Mouse (Mus musculus) liver, embryonic 13.5 days (tissue): ENCODE data around the gene Trim9. TPM values are rescaled to one million over a fixed set of nuclear protein-coding genes. Genes with fewer than 3 reads are reported as not detected.

Experiments used
- ATAC-seq: fragments of 200-750 bp; cut with Nextera tagmentation; 2 replicates; pipeline ENCODE4 v1.8.0; 2017; ENCODE audit warnings: low read depth, mild to moderate bottlenecking, moderate number of reproducible peaks, moderate library complexity
- DNase-seq: peaks from one replicate; pipeline ENCODE4 v3.0.0; 2022
- H3K27ac ChIP-seq: fragments of 300-500 bp; sonication (generic); 2 replicates; pipeline ENCODE4 v1.5.1; 2015; ENCODE audit warnings: moderate library complexity, mild to moderate bottlenecking, inconsistent platforms
- H3K27me3 ChIP-seq: fragments of 300-500 bp; sonication (generic); 2 replicates; pipeline ENCODE4 v1.6.1; 2015; ENCODE audit warnings: mild to moderate bottlenecking, inconsistent platforms
- H3K36me3 ChIP-seq: fragments of 300-500 bp; sonication (generic); 2 replicates; pipeline ENCODE4 v1.6.1; 2015; ENCODE audit warnings: mild to moderate bottlenecking, inconsistent platforms
- H3K4me1 ChIP-seq: fragments of 300-500 bp; sonication (generic); replicated peaks from 2 replicates; pipeline ENCODE4 v1.6.1; 2015; ENCODE audit warnings: inconsistent platforms
- H3K4me2 ChIP-seq: fragments of 300-500 bp; sonication (generic); 2 replicates; pipeline ENCODE4 v1.6.1; 2015; ENCODE audit warnings: inconsistent platforms, mild to moderate bottlenecking, moderate library complexity
- H3K4me3 ChIP-seq: fragments of 300-500 bp; sonication (generic); replicated peaks from 2 replicates; pipeline ENCODE4 v1.5.1; 2015; ENCODE audit warnings: mild to moderate bottlenecking, inconsistent platforms
- H3K9ac ChIP-seq: fragments of 300-500 bp; sonication (generic); 2 replicates; pipeline ENCODE4 v1.6.1; 2015; ENCODE audit warnings: mild to moderate bottlenecking, inconsistent platforms
- H3K9me3 ChIP-seq: fragments of 300-500 bp; sonication (generic); replicated peaks from 2 replicates; pipeline ENCODE4 v1.6.1; 2016; ENCODE audit warnings: inconsistent platforms
- WGBS: fragments of 180-500 bp; shearing (Covaris S2); methylation state at CpG from one replicate; pipeline ENCODE4 v1.1.7; 2015; ENCODE audit not compliant: insufficient replicate concordance; 5-methylcytosine and 5-hydroxymethylcytosine counted together
- polyA plus RNA-seq: library from polyadenylated mRNA; unstranded; fragments of >200 nt; fragmentation: Nextera tagmentation; extraction: Ambion mirVana; gene quantifications from 2 replicates; pipeline ENCODE4 v1.2.1, GENCODE M21; 2015

The Trim9 gene
- polyA plus RNA-seq, 1 experiment from 2014 or later = 0.06 TPM

DNA sequence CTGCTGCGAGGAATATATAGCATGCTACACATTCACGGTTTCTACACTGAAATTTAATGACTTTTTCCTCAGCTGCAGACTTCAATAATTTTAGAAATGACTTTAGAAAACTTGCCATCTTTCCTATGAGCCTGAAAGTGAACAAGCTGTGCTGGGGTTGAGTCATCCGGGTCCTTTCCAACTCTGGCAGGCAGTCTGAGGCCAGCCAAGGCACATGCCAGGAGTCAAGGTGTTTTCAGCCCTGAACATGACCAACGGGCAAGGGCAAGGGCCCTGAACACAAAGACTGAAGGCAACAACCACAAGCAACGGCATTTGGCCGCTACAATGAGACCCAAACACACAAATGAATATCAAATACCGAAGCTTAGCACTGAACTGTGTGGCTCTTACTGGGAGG is 21.6 kb downstream of the Trim9 start:
- Histone ChIP-seq H3K9me3 (no peaks in the 10 kb centered on the region), H3K36me3 (no peaks in the 10 kb centered on the region), H3K27ac (no peak overlapping the region), H3K27me3 (no peaks in the 10 kb centered on the region), H3K4me2 (no peak overlapping the region), H3K9ac (no peak overlapping the region), H3K4me1 (no peaks in the 10 kb centered on the region), H3K4me3 (no peak overlapping the region)
- ATAC-seq (no peak), DNase-seq (no peak)
- WGBS = 68% methylated on average over 7 of the region's 7 CpGs

DNA sequence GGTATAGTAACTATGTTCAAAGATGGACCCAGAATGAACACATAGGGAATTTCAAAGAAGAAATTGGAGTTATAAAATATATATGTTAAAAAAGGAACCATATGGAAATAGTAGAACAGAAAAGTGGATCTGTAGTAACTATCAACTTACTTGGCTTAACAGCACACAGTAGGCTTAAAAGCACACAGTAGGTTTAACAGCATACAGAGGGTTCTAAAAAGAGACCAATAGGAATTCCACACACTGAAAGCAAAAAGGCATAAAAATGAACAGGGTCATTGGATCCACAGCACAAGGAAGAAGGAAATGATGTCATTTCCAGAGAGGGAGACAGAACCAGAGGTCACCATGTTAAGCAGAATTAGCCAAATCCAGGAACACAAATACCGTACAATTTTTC is 24.6 kb downstream of the Trim9 start:
- no peaks in the 10 kb centered on the region for H3K9me3 ChIP-seq
- no peaks in the 10 kb centered on the region for H3K4me1 ChIP-seq
- H3K9ac ChIP-seq = no peak overlapping the region
- H3K27me3 ChIP-seq = no peaks in the 10 kb centered on the region
- ATAC-seq (no peak), DNase-seq (no peak)
- no peak overlapping the region for H3K4me2 ChIP-seq
- no peak overlapping the region for H3K4me3 ChIP-seq
- WGBS = 50% methylated on average over 1 of the region's 1 CpGs
- no peak overlapping the region for H3K27ac ChIP-seq
- no peaks in the 10 kb centered on the region for H3K36me3 ChIP-seq

DNA sequence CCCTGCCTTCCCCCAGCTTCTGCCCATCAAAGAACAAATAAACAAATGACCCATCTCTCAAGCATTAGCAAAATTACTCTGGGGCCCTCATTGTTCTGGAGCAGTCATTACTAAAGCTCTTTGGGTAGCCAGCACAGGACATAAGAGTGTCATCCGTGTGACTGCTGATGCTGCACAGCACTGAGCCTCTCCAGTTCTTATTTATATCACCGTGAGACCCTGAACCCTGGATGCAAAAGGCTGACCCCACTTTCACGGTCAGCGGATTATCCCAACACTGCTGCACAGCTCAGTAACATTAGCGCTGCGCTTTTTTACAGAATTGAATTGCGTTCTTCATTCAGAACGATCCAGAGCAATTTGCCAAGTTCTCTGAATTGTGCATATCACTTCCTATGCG is 31.3 kb downstream of the Trim9 start:
- 80% methylated on average over 9 of the region's 9 CpGs for WGBS
- no peaks in the 10 kb centered on the region for H3K4me1 ChIP-seq
- H3K9ac ChIP-seq = no peak overlapping the region
- H3K4me3 ChIP-seq = no peak overlapping the region
- no peaks in the 10 kb centered on the region for H3K36me3 ChIP-seq
- H3K27ac ChIP-seq = no peak overlapping the region
- ATAC-seq (no peak), DNase-seq (no peak)
- H3K27me3 ChIP-seq = no peaks in the 10 kb centered on the region
- H3K4me2 ChIP-seq = no peak overlapping the region
- H3K9me3 ChIP-seq = no peaks in the 10 kb centered on the region

DNA sequence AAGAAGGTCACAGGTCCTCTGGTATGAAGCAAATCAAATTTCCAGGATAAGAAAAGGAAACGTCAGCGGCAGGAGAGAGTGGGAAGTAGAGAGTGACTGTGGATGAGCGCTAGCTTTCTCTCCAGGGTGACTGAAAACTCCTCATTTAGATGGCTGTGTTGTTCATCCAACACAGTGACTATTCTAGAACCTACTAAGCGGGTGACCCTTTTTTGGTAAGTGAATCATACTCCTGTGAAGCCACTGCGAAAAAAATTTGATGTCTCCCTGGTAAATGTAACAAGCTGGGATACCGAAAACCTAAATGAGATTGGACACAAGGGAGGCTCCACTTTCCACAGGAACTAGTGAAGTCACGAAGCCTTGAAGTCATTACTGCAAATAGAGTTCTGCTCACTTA is 39.5 kb downstream of the Trim9 start:
- Histone ChIP-seq H3K9ac (no peak overlapping the region), H3K4me3 (no peak overlapping the region), H3K9me3 (no peaks in the 10 kb centered on the region), H3K36me3 (no peaks in the 10 kb centered on the region), H3K27me3 (no peaks in the 10 kb centered on the region), H3K4me2 (no peak overlapping the region), H3K4me1 (peaks cover 14% of the 10 kb centered on the region), H3K27ac (no peak overlapping the region)
- 68% methylated on average over 7 of the region's 7 CpGs for WGBS
- ATAC-seq (no peak), DNase-seq (no peak)

DNA sequence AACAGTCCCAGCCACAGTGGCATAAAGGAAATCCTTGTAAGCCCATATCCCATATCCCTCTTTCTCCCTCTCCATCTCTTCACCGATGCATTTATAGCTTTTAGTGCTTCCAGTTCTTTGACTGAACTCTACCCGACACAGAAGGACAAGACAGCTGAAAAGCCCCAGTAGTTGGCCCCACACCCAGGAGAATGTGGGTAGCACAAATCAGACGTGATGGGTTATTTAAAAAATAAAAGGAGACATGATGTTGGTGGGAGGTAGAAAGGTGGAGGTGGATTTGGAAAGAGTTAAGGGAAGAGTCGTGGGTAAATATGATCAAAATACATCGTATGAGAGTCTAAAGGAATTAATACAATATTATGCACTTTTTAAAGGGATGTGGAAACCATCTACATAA is 40.4 kb downstream of the Trim9 start:
- ATAC-seq = no peak
- no peak for DNase-seq
- no peak overlapping the region for H3K27ac ChIP-seq
- no peak overlapping the region for H3K4me3 ChIP-seq
- H3K27me3 ChIP-seq = no peaks in the 10 kb centered on the region
- peaks cover 16% of the 10 kb centered on the region for H3K4me1 ChIP-seq
- H3K4me2 ChIP-seq = no peak overlapping the region
- no peak overlapping the region for H3K9ac ChIP-seq
- H3K36me3 ChIP-seq = no peaks in the 10 kb centered on the region
- WGBS = 65% methylated on average over 5 of the region's 5 CpGs
- no peaks in the 10 kb centered on the region for H3K9me3 ChIP-seq

DNA sequence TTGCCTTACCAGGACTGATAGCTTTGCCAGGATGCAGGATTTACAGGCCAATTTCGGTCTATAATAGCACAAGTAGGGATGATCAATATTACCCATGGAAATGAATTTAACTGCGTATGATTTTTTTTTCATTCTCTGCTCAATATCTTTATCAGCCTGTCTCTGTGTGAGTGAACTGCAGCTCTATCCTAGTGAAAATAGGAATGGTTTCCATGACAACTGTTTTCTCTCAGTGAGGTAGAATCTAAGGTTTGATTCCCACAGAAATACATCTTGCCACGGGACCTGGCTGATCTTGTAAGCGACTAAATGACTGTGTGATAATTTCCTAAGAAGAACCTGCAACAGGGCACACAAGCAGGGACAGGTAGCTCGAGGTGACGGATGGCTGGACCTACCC is 43.4 kb downstream of the Trim9 start:
- Histone ChIP-seq H3K4me1 (peaks cover 16% of the 10 kb centered on the region), H3K36me3 (no peaks in the 10 kb centered on the region), H3K9ac (no peak overlapping the region), H3K27me3 (no peaks in the 10 kb centered on the region), H3K4me2 (no peak overlapping the region), H3K4me3 (no peak overlapping the region), H3K9me3 (no peaks in the 10 kb centered on the region), H3K27ac (no peak overlapping the region)
- DNase-seq = no peak
- WGBS = 68% methylated on average over 6 of the region's 6 CpGs
- ATAC-seq = no peak

DNA sequence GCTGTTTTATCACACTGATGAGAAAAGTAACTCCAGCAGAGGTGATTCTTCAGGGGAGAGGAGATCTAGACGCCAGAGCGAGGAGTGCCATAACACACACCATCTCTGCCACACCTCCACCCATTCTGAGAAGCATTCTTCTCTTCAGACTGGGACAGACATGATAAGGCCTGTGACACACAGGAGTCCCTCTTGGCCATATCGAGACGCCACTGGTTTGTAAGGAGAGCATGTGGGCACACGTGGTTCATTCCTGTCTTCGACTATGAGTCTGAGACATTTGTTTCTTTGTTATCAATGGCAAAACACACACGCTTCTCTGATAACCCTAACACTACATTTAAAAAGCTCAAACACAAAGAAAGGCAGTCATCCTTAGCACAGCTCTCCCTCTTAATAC is 43.9 kb downstream of the Trim9 start:
- Histone ChIP-seq H3K27me3 (no peaks in the 10 kb centered on the region), H3K4me2 (no peak overlapping the region), H3K9ac (no peak overlapping the region), H3K4me1 (peaks cover 16% of the 10 kb centered on the region), H3K9me3 (no peaks in the 10 kb centered on the region), H3K27ac (no peak overlapping the region), H3K36me3 (no peaks in the 10 kb centered on the region), H3K4me3 (no peak overlapping the region)
- 26% methylated on average over 7 of the region's 7 CpGs for WGBS
- peak; percentile 98 for ATAC-seq
- peak; percentile 33 for DNase-seq

DNA sequence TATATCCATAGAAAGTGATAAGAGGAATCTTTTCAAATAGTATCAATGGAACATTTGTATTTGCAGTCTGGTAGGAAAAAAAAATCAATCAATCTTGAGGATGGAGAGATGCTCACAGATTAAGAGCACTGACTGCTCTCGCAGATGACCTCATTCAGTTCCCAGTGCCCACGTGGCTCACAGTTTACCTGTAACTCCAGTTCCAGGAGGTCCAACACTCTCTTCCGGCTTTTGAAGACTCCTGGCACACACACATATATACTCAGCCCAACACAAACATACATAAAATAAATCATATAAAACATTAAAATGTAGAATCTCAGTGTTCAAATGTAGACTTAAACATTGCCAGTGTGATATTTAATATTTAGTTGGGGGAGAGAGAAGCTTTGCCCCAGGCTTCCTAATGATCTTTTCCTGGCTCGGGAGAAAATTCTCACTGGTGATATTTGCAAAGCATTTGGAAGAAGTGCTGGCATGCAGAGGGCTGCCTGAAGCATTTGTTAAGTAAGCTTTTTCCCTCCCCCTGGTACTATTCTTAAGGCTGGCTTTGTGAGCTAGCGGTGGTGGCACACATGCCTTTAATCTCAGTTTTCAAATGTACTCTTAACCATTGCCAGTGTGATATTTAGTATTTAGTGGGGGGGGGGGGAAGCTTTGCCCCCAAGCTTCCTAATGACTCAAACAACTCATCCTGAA is 45.2 kb downstream of the Trim9 start:
- DNase-seq = no peak
- no peak overlapping the region for H3K27ac ChIP-seq
- no peak overlapping the region for H3K4me3 ChIP-seq
- no peak overlapping the region for H3K4me2 ChIP-seq
- ATAC-seq = no peak
- H3K4me1 ChIP-seq = peaks cover 16% of the 10 kb centered on the region
- H3K36me3 ChIP-seq = no peaks in the 10 kb centered on the region
- no peaks in the 10 kb centered on the region for H3K9me3 ChIP-seq
- 55% methylated on average over 5 of the region's 5 CpGs for WGBS
- H3K9ac ChIP-seq = no peak overlapping the region
- no peaks in the 10 kb centered on the region for H3K27me3 ChIP-seq

DNA sequence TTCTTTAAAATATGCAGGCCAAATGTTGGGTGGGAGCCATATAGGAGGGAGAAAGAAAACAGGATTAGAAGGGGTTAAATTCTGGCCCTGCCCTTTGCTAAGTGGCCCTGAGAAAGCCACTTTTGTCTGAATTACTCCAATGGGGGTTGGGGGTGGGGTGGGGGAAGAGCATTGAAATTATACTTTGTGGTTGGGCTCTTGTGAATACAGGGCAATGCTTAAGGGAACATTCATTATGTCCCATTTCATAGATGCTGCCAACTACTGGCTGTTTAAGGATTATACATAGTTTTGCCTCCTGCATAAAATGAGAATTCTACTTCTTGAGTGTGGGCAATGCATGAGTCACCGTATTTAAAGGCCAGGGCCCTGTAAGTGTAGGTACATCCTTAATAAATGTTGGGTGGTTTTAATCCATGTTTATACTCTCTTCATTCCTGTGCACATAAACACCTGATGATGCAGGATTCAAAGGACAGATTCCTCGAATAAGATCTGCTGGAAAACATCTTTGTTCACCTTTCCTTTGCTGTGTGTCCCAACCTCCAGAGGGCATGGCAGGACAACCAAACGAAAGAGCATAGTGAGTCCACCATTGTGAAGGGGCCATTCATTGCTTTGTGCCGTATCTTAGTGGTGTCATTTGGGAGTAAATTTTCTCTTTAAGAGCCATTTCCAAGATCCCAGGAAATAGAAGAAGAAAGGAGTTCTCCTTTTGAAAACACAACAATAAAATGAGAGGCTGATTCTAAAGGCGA is 53.3 kb downstream of the Trim9 start:
- Histone ChIP-seq H3K27ac (no peak overlapping the region), H3K9me3 (no peaks in the 10 kb centered on the region), H3K4me2 (no peak overlapping the region), H3K36me3 (no peaks in the 10 kb centered on the region), H3K4me1 (no peaks in the 10 kb centered on the region), H3K9ac (no peak overlapping the region), H3K4me3 (no peak overlapping the region), H3K27me3 (no peaks in the 10 kb centered on the region)
- DNase-seq (no peak), ATAC-seq (no peak)
- WGBS = 52% methylated on average over 5 of the region's 5 CpGs

DNA sequence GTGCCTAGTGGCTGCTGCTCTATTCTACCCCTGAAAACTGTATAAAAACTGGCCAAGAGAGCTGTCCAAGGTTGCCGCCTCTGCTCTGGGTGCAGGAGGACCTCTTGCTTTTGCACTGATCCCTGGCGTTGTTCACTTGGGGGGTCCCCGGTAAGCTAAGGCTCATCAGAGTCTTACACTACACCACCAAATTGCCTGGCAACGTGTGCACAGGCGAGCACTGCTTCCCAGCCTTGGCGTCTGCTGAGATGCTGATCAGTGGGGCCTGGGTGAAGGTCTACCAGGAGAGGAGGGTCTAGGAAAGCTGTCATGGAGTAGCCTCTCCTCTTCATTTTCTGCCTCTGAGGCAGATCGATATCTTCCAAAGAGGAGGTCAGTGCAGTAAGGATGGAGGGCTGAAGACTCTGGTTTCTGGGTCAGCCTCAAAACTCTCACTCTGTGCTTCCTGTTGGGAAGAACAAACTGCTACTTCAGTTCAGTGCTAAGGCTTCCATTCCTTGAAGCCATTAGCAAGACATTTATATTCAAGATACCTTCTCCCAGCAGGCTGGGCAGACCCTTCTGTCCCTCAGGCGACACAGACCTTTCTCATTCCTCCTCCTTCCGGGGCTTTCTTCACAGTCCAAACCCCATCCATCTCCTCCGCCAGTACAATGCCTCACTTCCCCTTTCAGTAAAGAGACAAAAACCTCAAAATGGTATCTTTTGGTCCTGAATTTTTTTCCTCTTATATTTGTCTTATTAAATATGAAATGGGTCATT is 54.1 kb downstream of the Trim9 start:
- no peak for ATAC-seq
- H3K4me1 ChIP-seq = no peaks in the 10 kb centered on the region
- 58% methylated on average over 10 of the region's 10 CpGs for WGBS

DNA sequence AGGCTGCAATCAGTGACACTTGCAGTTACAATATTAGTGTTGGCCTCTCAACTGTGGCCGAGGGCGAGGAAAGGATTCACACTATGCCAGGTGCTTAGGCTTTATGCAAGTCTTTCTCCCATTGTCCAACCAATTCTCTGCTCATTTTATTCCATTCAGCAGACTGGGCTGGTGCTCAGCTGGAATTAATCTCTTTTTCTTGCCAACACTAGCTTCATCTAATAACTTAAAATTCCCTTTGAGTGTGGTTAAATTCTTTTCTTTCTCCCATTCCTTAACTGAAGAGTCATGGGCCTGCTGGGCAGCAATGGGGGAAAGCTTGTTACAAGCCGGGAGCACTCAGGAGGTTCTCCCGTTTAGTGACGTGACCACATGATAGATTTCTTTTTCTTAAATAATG is 61.9 kb downstream of the Trim9 start:
- ATAC-seq = no peak
- Histone ChIP-seq H3K4me2 (no peak overlapping the region), H3K9me3 (no peaks in the 10 kb centered on the region), H3K36me3 (no peaks in the 10 kb centered on the region), H3K9ac (no peak overlapping the region), H3K27ac (no peak overlapping the region), H3K27me3 (no peaks in the 10 kb centered on the region), H3K4me3 (no peak overlapping the region), H3K4me1 (no peaks in the 10 kb centered on the region)
- DNase-seq = no peak
- WGBS = 72% methylated on average over 5 of the region's 5 CpGs

More for the DNA sequence above, 54.1 kb downstream of the Trim9 start:
- H3K9me3 ChIP-seq = no peaks in the 10 kb centered on the region
- H3K27ac ChIP-seq = no peak overlapping the region
- no peaks in the 10 kb centered on the region for H3K27me3 ChIP-seq
- H3K36me3 ChIP-seq = no peaks in the 10 kb centered on the region
- H3K4me2 ChIP-seq = no peak overlapping the region
- no peak overlapping the region for H3K9ac ChIP-seq
- no peak overlapping the region for H3K4me3 ChIP-seq
- DNase-seq = no peak
